Mouse (Mus musculus): ENCODE measurements around the gene Cd2bp2.

Gene Cd2bp2

DNA sequence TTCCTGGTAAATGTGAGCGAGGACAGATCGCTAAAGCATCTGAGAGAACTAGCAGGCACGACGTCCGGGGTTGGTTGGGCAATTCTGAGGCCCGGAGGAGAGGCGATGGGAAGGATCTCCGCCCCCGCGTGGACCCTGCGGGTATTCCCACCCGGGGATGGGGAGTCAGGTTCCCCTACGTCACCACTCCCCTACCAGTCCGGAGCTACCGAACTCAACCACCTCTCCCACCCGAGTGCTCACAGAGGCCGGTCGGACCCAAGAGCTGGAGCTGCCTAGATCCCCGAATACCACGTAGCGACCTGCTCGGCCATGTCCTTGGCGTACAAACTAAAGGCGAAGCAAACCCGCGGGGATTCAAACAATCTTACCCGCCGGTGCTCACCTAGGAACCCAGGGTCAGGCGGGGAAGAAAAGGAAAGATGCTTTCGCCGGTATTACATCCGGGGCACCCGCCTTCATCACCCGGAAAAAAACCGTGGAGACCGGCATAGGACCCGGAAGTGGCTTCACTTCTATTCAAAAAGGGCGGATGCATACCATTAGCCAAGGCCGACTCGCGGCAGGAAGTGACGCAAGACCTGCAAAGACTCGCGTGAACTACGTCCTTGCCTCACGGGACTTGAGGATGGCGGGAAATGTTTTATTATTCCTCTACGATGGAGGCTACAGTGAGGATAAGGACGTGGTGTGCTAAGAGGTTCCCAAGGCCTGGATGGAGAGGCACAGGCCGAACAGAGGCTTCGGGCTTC is at the start of gene Cd2bp2:
Cd2bp2 (minus strand) TSS at position 507 of the 752 bp plus-strand sequence.
- DNase-seq (ENCODE audit: low spot score in 2 of 2), result peak; percentile 98 to 99

DNA sequence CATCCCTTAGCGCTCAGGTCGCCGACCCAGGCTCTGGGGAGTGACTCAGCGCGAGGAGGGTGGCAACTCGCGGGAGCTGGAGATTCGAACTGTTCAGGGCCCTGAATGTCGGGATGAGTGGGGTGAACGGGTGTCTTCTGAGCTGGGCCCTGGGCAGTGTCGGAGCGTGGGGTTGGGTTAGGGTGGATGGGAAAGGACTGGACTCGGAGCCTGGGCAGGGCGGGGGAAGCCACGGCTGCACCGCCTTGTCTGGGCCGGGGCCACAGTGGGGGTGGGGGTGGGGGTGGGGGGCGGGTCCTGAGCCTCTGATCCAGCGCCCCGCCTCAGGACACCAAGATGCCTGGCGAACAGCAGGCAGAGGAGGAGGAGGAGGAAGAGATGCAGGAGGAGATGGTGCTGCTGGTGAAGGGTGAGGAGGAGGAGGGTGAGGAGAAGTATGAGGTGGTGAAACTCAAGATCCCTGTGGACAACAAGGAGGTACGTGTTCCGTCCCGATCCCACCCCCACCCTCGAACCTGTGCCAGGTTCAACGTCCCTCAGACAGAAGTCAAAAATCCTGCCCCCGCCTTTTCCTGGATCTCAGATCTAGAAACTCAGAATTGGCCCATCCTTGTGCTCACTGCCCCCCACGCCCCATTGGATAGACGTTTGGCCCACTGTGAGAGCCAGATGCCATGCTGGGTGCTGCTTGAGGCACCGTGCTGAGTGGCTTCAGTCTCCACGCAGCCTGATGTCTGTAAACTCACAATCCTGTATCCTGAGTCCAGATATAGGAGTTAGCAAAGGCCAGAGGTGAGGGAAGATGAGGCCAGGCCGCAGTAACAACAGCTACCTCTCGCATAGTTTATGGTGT is 49.0 kb upstream of the Cd2bp2 start:
- no peak for DNase-seq (ENCODE audit: low spot score in 2 of 2)

DNA sequence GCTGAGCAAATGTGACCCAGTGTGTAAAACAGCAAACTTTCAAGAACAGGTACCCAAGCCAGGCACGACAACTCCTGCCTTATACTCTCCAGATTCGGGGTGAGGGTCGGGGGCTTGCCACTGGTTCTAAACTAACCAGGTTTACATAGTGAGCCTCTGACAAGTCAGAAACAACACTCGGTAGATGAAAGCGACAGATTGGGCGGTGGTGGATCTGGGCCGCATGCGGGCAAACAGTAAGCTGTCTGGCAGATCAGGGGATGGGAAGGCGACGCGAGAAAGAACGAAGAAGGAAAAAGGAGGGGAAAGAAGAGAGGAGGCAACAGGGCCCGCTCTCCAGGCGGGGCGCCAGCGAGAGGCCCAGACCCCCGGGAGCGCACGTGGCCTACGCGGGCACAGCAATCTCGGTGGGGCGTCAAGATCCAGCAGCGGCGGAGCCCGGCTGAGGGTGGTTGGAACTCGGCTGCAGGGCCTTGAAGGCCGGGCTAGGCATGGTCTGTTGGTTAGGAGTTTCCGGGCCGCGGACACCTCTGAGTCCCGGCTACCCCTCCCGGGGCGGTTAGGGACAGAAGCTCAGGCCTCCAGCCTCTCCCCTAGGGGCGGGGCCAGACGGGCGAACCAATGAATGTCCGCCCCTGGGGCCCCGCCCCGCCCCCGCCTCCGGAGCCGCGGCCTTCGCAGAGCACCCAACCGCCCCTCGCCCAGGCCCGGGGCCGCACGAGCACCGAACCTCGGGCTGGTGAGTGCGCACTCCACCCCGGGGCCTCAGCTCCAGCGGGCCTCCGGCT is 48.2 kb upstream of the Cd2bp2 start, which contains the start of gene Zfp771:
Zfp771 (plus strand) TSS at position 405 of the 788 bp plus-strand sequence.
- peak; percentile 96 for DNase-seq (ENCODE audit: low spot score in 2 of 2)

DNA sequence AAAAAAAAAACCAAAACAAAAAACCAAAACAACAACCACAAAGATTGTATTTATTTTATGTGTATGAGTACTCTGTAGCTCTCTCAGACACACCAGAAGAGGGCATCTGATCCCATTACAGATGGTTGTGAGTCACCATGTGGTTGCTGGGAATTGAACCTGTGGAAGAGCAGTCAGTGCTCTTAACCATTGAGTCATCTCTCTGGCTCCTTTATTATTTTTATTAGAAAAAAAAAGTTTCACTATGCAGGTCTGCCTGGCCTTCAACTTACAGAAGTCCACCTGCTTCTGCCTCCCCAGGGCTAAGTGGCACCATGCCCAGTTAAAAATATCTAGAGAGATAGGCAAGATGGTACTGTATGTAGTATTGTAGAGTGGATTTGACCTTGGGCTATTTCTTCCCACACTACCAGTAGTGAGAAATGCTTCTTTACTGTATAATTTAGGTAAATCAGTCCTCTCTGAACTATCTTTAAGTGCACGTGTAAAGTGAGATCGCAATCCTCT is 47.6 kb upstream of the Cd2bp2 start:
- DNase-seq (ENCODE audit: low spot score in 2 of 2), result no peak

DNA sequence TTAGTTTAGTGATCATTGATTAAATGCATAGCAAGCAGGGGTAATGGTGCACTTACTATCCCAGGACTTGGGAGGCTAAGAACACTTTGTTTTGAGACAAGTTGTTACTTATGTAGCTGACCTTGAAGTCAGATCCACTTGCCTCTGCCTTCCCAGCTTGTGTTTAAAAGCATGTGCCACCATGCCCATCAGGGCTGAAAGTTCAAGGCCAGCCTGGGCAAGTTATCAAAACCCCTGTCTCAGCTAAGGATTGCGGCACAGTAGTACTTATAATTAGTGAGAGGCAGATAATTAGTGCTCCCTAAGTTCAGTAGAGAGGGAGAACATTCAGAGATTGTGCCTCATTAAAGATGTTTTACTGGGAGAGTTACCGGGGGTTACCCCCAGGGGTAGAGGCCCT is 38.9 kb upstream of the Cd2bp2 start:
- DNase-seq (ENCODE audit: low spot score in 2 of 2), result no peak

DNA sequence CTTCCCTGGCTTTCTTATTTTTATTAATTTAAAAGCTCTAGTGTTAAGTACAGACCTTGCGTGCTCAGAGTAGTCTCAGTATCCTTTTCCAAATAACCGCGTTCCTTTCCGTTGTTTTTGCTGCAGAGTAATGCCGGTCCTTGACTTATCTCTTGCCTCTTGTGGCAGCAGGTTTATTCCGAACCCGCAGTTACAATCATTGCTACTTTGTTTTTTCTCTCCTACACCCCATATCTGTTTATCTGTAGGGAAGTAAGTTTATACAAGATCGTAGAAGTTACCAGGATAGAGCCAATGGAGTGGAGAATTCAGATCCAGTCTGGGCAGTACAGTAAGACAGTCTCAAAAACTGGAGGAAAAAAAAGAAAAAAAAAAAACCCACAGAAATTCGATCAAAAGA is 37.9 kb upstream of the Cd2bp2 start:
- DNase-seq (ENCODE audit: low spot score in 2 of 2), result no peak

DNA sequence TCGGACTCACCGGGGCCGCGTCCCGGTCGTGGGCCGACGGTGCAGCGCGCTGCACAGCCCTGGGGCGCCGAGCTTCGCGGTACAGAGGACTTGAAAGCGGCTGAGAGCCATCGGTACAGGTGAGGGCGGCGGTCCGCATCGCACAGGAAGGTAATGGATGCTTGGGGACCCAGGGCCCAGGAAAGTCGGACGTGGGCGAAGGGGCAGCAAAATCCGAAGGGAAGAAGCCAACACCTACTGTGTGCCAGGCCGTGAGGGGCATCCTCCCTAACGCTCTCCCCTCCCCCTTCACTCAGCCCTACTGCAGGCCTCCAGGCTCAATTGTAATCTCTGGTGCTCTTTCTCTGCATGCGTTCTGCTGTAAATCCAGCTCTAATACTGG is 37.5 kb upstream of the Cd2bp2 start:
- DNase-seq (ENCODE audit: low spot score in 2 of 2), result no peak

DNA sequence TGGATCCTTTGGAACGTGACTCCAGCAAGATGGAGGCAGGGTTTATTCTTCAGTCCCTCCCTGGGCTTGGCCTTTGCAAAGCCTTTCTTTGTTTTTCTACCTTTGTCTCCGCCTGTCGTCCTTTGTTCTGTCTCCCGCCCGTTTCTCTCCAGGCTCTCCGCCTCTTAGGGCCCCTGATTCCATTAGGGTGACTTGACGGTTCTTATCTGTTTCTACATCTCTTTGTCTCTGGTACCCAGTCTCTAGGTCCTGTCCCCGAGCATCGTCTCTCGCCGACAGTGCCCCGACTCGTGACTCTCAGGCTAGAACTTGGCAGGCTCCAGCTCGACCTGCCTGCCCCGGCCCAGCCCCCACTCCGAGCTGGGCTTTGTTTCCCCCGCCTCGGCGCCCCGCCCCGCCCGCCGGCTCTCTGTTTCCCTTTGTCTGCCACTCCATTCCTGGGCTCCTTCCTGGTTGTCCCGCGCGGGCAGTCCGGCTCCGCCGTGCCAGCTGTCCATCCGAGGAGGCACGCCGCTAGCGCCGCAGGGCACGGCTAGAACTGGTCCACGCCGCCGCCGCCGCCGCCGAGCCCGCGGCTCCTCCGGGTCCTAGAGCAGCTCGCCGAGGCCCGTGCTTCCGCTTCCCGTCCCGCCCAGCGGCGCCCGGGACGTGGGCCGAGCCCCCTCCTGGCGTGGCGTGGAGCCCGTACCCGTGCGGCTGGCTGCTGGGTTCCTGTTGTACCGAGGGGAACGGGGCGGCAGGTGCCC is 36.9 kb upstream of the Cd2bp2 start, which contains the start of the genes Zfp553 and Sept1:
Zfp553 (plus strand) TSS at position 440 of the 746 bp plus-strand sequence.
Sept1 (minus strand) TSS at position 509 of the 746 bp plus-strand sequence.
- DNase-seq (ENCODE audit: low spot score in 2 of 2), result peak; percentile 88 to 89

DNA sequence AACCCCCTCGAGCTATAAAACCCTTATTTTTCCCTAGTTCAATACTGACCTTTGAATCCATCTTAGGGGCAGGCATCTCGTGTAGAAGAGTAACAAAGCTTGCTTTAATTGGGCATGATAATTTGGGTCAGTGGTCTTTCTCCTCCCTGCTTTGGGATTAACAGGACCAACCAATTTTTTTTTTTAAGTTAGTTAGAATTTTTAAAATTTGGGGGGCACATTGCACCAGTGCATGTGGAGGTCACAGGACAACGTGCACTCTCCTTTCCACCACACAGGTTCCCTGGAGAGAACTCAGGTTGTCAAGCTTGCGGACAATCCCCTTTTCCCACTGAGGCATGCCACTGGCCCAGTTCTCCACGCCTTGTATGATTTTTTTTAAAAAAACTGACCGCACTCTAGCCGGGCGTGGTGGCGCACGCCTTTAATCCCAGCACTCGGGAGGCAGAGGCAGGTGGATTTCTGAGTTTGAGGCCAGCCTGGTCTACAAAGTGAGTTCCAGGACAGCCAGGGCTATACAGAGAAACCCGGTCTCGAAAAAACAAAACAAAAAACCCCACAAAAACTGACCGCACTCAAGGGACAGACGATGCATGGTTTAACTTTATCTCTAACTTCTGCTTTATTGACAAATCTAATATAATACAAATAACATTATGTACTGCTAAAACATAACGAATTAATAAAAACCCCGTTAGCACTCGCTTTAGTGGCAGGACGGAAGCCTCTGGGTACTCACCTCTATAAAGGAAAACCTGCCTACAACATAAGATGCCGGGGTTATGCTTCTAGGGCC is 36.2 kb upstream of the Cd2bp2 start:
- DNase-seq (ENCODE audit: low spot score in 2 of 2), result no peak

DNA sequence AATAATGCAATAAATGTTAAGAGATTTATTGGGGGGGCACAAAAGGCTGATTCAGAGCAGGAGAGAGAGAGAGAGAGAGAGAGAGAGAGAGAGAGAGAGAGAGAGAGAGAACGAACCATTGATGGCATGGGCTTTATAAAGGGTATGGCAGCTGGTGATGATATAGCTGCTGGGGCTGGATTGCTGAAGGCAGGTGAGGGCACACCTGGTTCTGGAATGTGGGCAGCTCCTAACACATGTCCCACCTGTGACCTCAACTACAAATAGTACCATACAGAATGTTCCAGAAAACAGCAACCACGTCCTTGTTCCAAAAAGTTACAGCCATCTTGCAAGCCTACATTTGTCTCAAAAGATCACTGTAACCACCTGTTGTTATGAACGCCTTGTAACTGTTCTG is 35.5 kb upstream of the Cd2bp2 start:
- DNase-seq (ENCODE audit: low spot score in 2 of 2), result no peak

DNA sequence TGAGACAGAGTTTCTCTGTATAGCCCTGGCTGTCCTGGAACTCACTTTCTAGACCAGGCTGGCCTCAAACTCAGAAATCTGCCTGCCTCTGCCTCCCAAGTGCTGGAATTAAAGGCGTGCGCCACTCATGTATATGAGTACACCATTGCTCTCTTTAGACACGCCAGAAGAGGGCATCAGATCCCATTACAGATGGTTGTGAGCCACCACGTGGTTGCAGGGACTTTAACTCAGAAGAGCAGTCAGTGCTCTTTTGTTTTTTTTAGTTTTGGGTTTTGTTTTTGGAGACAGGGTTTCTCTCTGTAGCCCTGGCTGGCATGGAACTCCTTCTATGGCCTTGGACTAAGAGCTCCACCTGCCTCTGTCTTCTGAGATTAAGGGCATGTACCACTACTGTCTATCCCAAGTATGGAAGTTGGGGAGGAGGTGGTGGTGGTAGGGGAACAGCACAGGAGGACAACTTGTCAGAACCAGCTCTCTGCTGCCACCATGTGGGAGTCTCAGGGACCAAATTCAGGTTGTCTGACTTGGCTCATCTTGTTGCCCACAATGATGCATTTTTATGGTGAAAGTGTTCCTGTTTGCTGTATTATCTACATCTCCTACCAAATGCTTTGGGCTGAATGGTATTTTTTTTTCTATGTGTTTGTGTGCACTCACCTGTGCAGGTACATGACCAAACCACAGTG is 32.9 kb upstream of the Cd2bp2 start:
- DNase-seq (ENCODE audit: low spot score in 2 of 2), result peak; percentile 79 to 89

DNA sequence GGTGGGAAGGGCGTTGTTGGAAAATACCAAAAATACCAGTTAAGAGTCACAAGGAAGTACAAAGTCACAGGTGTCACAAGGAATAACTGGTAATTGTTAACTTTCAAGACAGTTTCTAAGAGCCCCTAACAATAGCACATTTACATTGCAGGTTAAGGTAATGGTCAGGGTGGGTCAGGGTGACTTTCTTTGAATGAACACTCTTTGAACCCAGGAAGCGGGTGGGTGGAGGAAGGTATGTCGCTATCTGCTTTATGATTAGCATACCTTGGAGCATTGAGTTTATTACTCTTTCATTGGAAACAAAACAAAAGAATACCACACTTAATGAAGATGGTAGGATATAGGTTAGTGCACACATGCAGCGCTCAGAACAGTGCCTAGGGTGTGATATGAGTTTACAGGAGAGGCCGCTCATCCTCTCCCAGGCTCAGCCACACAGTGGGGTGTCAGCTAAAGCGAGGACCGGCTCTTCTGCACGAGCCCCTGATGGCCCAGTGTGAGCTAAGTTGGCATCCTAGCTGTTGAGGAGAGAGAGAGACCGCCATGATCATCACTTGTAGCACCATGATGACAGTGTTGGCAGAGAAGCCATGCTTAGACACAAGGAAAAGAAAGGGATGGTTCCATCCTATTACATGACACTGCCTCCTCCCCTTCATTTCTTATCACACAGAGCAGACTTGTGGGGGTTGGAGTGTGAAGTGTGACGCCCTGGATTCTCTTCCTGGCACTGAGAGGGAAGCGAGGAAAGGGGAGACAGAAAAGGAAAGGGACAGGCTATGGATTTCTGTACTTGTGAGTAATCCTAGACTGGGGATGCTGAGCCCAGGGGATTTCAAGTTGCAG is 29.5 kb upstream of the Cd2bp2 start:
- no peak for DNase-seq (ENCODE audit: low spot score in 2 of 2)

DNA sequence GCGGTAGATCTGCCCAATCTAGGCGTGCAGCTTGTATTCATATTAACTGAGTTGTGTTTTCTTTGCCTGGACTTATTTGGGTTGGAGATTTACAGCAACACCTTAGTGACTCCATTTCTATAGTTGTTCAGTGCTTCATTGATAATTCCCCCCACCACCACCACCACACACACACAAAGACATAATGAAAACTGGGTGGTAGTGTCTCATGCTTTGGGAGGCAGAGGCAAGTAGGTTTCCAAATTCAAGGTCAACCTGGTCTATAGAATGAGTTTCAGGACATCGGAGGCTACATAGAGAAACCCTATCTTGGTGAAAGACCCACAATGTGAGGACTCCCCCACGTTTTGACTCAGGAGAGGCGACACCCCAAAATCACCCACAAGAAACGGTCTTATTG is 28.8 kb upstream of the Cd2bp2 start:
- DNase-seq (ENCODE audit: low spot score in 2 of 2), result no peak

DNA sequence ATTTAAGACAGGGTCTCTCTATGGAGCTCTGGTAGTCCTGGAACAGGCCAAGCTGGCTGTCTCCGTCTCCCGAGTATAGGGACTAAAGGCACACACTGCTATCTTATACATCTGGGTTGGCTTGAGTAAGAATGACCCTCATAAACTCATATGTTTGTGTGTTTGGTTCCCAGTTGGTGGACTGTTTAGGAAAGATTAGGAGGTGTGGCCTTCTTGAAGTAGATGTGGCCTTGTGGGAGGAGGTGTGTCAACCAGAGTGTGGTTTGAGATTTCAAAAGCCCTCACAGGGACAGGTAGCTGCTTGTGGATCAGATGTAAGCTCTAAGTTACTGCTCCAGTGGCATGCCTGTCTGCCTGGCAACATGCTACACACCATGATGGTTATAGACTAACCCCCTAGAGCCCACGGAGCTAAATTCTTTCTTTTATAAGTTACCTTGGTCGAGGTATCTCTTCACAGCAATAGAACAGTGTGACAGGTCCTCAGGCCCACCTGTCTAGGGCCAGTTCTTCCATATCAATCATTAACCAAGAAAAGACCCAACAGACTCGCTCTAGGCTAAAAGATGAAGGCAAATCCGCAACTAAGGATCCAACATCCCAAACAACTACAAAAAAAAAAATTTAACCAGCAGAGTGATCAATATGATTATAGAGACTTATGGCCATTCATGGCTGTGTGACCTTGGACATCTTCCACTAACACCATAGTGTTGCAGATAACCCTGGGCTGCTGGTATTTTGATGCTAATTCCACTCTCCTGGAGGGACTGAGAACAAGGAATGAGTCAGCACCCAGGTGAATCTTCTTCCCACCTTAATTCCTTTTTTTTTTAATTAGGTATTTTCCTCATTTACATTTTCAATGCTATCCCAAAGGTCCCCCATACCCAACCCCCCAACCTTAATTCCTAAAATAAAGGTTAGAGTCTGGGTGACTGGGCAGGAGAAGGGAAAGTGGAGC is 27.9 kb upstream of the Cd2bp2 start:
- no peak for DNase-seq (ENCODE audit: low spot score in 2 of 2)

DNA sequence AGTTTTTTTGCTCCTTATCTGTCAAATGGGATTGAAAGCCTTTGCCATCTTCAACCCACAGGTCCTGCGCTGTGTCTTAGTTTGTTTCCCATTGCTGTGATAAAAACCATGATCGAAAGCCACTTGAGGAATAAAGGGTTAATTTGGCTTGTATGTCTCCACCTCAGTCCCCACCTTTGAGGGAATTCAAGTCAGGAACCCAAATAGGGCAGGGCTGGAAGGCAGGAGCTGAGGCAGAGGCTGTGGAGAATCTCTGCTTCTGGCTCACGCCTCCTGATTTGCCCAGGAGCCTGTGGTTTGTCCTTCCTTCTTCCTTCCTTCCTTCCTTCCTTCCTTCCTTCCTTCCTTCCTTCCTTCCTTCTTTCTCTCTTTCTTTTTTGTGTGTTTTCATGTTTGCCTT is 27.3 kb upstream of the Cd2bp2 start:
- no peak for DNase-seq (ENCODE audit: low spot score in 2 of 2)

DNA sequence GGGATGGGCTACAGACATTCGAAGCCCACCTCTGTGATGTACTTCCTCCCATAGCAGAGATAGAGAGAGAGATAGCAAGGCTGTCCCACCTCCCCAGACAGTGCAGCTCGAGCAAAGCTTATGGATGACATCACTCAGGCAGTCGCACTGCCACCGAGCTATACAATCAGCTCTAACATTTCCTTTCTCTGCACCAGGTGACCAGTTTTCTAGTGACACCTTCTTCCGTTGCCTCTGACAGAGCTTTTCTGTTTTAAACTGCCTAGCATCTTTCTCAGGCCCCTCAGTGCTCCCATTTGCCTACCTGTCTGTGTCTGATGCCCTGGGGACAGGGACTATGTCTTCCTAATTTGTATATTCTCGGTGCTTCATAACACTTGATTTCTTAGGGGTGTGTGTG is 24.6 kb upstream of the Cd2bp2 start:
- no peak for DNase-seq (ENCODE audit: low spot score in 2 of 2)

DNA sequence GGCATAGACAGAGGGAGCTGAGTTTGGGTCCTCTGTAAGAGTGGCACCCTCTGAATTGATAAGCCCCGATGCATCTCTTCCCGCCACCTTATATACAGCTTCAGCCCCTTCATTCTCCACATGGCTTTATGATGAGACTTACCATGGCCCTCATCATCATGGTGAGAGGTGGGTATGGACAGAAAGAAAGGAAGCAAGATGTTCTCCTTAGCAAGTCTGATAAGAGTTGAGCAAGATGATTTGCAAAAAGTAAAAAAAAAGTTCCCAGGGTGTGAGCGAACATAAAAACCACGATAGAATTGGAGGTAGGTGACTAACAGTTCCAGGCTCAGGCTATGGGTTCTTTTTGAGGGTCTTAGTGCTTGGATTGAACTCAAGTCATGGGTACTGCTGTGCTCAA is 22.8 kb upstream of the Cd2bp2 start:
- no peak for DNase-seq (ENCODE audit: low spot score in 2 of 2)
